Mouse (Mus musculus) lung, adult 18-20 months (tissue): ENCODE measurements at regions not wholly inside any gene's neighbourhood (a gene's known extent, or its start where the extent isn't known, plus 50 kb on each side); places are given as distances from the start of the nearest gene placed in this dataset.

Experiments
- DNase-seq, 2 experiments: peaks; one replicate each; pipeline ENCODE4 v3.0.0; 2022; ENCODE audit warnings: mixed read lengths in 2 of 2

- peak; percentile 57 to 66 for DNase-seq
These were observed 140.7 kb downstream of the Cd24a start for GRCm38 (mm10) chr10:43718768-43719167.

GRCm38 (mm10) chr10:43721356-43721755 lies 143.3 kb downstream of the Cd24a start:
- DNase-seq = no peak

DNA sequence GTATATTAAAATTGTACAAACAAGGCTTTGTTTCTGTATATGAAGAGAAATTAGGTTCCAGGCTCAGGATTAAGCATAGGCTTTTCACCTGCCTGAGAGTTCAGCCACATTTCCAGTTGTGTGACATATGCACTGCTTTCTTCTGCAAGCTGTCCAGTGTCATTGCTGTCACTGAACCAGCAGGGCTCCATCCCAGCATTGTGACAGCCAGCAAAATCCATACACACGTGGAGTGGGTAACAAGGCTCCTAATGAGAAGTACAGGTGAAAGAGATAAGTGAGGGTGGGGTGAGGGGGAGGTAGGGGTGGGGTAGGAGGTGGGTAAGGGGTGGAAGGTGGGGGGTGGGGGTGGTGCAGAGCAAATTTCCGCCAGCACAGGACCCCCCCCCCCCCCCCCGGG lies 144.1 kb downstream of the Cd24a start:
- DNase-seq = no peak

DNA sequence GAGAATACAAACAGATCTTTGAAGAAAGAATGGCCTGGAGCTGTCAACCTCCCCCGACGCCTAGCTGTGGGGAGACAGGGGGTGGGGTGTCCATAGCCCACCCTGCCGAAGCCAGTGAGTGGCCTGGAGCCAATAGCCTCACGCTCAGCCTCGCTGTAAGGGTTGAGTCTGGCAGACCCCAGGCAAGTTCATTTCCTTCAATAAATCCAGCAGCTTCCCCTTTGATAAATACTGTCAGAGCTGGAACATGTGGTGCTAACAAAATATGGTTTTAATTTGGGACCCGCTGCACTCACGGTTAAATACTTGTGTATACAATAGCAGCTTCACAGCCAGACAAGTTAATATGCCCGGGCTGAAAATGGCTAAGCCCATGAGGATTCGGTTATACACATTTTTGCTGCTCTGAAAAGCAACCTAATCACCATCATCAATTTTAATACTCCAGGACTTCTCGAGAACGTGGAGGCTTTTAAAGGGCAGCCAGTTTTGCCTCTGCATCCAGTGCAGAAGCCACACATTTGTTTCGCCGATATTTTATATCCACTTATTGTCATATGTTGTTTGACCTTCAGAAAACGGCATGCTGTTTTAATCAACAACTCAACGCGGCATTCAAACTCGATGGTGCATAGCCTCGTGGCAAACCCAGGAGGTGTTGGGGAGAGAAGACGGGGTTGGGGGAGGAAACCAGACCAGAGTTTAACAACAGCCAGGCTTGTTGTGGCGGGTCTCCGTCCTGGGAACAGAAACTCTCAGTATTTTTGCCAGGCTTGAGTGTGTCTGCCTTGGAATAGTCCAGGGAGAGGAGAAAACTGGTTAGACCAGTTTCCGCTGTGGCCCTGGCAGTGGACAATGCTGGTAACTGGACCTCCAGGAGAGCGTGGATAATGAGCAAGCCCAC lies 144.9 kb downstream of the Cd24a start:
- DNase-seq = peak; percentile 72 to 83

- DNase-seq = no peak
These were observed 145.5 kb downstream of the Cd24a start for GRCm38 (mm10) chr10:43723615-43723937.

GRCm38 (mm10) chr10:43727746-43728145 lies 149.7 kb downstream of the Cd24a start:
- no peak for DNase-seq

- DNase-seq = no peak
These were observed 151.1 kb downstream of the Cd24a start for GRCm38 (mm10) chr10:43729184-43729583.

DNA sequence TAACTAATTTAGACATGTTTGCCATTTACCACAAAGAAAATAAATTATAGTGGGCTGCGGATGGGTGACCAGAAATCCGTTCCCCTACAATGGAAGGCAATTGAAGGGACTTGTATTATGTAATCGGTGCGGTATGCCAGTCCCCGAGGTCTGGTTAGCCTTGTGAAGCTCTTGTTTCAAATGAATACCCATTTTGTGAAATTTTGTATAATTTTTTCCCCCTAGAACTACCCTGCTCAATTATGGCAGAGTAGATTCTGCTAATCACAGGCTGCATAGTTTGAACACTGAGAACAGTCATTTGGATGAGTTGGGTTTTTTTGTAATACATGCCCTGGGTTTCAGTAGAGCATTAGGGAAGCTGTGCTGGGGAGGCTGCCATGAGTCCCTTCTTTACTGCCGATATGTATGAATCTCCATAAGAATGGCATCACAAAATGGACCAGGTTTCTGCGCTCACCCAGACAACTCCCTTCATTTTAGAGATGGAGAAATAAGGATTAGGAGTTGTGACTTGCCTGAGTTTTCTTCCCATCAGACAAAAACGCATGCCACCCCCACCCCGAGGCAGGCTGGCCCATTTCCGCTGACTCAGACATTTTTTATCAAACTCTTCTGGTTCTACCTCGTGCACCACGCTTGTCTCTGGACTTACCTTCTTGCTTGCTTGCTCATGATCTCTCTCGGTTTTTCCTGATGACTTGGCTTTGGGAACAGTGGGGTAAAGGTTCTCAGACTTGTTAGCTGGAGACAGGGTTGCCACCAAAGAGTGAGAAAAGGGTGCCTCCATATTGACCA lies 155.7 kb downstream of the Cd24a start:
- DNase-seq = no peak

- DNase-seq = no peak
These were observed 161.1 kb downstream of the Cd24a start for GRCm38 (mm10) chr10:43739181-43739580.

DNA sequence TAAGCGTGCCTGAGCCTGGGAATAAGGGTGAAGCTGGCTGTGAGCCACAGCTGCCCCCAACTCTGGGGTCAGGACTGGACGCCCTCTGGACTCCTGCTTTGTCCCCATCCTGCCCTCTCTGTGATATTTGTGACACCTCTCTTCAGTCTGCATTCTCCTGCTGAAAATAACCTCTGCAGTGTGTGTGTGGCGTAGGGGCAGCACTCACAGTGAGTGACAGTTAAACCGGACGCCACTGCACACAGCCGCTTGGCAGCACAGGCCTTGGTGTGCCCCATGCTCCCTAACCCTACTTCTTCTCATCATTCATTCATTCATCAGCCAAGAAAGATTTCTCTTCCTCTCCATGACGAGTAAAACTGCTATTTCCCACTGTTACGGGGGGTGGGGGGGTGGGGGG lies 161.6 kb downstream of the Cd24a start:
- DNase-seq = no peak

GRCm38 (mm10) chr10:43740204-43740865 lies 161.2 kb downstream of the Qrsl1 start:
- DNase-seq = no peak

GRCm38 (mm10) chr10:43741361-43742084 lies 160.0 kb downstream of the Qrsl1 start:
- no peak for DNase-seq

- DNase-seq = peak in 1 of 2 experiments; percentile 26
These were observed 159.2 kb downstream of the Qrsl1 start for GRCm38 (mm10) chr10:43742085-43743054.

GRCm38 (mm10) chr10:43743188-43744120 lies 158.1 kb downstream of the Qrsl1 start:
- DNase-seq = no peak

GRCm38 (mm10) chr10:43745931-43746630 lies 155.5 kb downstream of the Qrsl1 start:
- no peak for DNase-seq

GRCm38 (mm10) chr10:43746631-43747001 lies 154.9 kb downstream of the Qrsl1 start:
- no peak for DNase-seq

- DNase-seq = no peak
These were observed 154.0 kb downstream of the Qrsl1 start for GRCm38 (mm10) chr10:43747541-43747940.

GRCm38 (mm10) chr10:43748300-43748699 lies 153.2 kb downstream of the Qrsl1 start:
- no peak for DNase-seq

DNA sequence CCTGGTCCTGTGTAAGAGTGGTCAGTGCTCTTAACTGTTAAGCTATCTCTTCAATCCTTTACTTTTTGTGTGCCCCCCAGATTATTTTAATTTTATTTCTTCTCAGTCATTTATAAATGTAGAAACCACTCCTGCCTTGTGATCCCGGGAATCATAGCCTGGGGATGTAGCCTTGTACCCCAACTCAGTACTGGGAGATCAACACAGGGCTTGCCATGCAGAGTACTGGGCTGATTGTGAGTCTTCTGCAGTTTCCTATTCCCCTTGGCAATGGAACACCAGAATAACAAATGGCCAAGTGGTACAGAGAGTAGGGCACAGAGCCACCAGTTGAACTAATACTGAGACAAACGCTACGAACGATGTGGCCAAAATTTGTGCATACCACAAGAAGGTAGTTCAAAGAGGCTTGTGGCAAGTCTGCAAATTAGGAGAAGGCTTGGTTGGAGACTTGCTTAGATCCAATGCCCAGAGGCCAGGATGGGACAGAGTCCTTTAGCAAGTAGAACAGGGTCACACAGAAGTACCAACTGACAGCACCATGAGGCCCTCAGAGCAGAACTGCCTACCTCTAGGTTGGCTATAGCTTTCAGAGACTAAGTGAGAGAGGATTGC lies 151.9 kb downstream of the Qrsl1 start:
- DNase-seq = no peak
